9 mouse cellular contexts compared by ENCODE assay signal in the genomic region with DNA sequence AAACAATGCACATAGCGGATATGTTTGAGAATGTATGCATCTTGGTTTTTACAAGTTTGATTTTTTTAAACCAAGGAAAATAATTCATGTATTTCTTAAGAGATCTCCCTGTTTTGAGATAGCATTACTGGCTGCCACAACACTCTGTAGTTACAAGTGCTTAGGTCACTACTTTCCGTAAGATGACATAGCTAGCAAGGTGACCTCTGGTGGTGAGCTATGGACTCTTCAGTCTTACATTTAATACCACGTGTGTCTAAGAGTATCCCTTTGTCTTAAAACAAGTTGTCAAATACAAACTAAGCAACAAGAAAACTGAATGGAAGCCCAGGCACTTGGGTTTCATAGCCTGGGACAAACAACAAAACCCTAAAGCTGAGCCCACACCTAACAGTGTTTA. TPM values are rescaled to one million over a fixed set of nuclear protein-coding genes. Genes with fewer than 3 reads are reported as not detected.
DNase-seq lines count a peak whose midpoint lies in the region; ATAC-seq and TF ChIP-seq lines count a peak whose summit lies in the region.
"Had no signal": no experiment of that assay in that cellular context is flagged by ENCODE, and none has a peak within 500 bp of the region (broad histone marks: within the 10 kb centered on the region; RNA-seq: fewer than 3 reads in every experiment).

No protein-coding gene starts in this region.

- 66% methylated on average over 3 of the region's 3 CpGs for whole genome bisulfite sequencing in liver, embryonic 14.5 days (ENCODE audit: insufficient replicate concordance)

- H3K9me3 ChIP-seq in liver, embryonic 14.5 days (ENCODE audit: control insufficient read depth, low read length), result no peaks in the 10 kb centered on the region
- H3K9me3 ChIP-seq: liver, embryonic 13.5 days had no signal

- H3K4me1 ChIP-seq in liver, embryonic 14.5 days (replicated peaks; ENCODE audit: control insufficient read depth in 2 of 2, insufficient read depth in 2 of 2, low read length in 1 of 2), result no peaks in the 10 kb centered on the region
- H3K4me1 ChIP-seq: liver, embryonic 13.5 days had no signal

- no peak for TF ChIP-seq EP300 in liver, embryonic 14.5 days (IDR thresholded peaks at IDR 0.05; ENCODE audit: low read depth)

- H3K27me3 ChIP-seq in liver, embryonic 14.5 days (ENCODE audit: control insufficient read depth, insufficient read depth, low read length), result no peaks in the 10 kb centered on the region
- H3K27me3 ChIP-seq: liver, embryonic 13.5 days had no signal

- TF ChIP-seq CTCF in layer of hippocampus, adult 2 months (conservative IDR thresholded peaks at IDR 0.05), result peak; percentile 78
- peak; percentile 31; the same call in 1 of the 2 replicates for TF ChIP-seq CTCF in liver, embryonic 14.5 days (IDR thresholded peaks at IDR 0.05; ENCODE audit: low read depth)

- DNase-seq in layer of hippocampus, adult 2 months (ENCODE audit: low spot score in 2 of 2), result no peak
- DNase-seq in layer of hippocampus, postnatal 36 days, result no peak
- peak; percentile 50 for DNase-seq in adipocyte (ENCODE audit: low spot score)
- peak; percentile 26 to 60 for DNase-seq in heart, postnatal 14 days
- no peak for DNase-seq in liver, embryonic 14.5 days (ENCODE audit: low read depth in 3 of 3, low spot score in 3 of 3)
- peak; percentile 14 for DNase-seq in retina, postnatal 7 days (ENCODE audit: low read depth, low spot score)
- no peak for DNase-seq in ovary, postnatal 36 days (ENCODE audit: low spot score)
- DNase-seq: liver, embryonic 13.5 days had no signal

- no peak overlapping the region for H3K27ac ChIP-seq in layer of hippocampus, adult 2 months
- no peak overlapping the region for H3K27ac ChIP-seq in liver, embryonic 14.5 days
- H3K27ac ChIP-seq: liver, embryonic 13.5 days had no signal

- H3K9ac ChIP-seq in liver, embryonic 14.5 days (replicated peaks), result no peak overlapping the region
- H3K9ac ChIP-seq: liver, embryonic 13.5 days had no signal

- ATAC-seq in liver, embryonic 14.5 days (ENCODE audit: insufficient read depth), result no peak
- no peak for ATAC-seq in erythroid progenitor cell, adult 5-6 weeks (replicated peaks; ENCODE audit: low FRiP score, poor library complexity, severe bottlenecking)

- no peak overlapping the region for H3K4me3 ChIP-seq in layer of hippocampus, adult 2 months
- no peak overlapping the region for H3K4me3 ChIP-seq in liver, embryonic 14.5 days (ENCODE audit: insufficient read depth in 1 of 2, low read depth in 2 of 2, low read length in 2 of 2)
- H3K4me3 ChIP-seq: liver, embryonic 13.5 days had no signal

- H3K36me3 ChIP-seq in liver, embryonic 14.5 days (replicated peaks; ENCODE audit: control insufficient read depth, insufficient read depth, low read depth), result peaks cover 58% of the 10 kb centered on the region

- intact Hi-C loops in heart, postnatal 14 days (cut with DNase I), result loop anchor here (1.0 to 10.0 kb wide), 3 partner anchors 70 to 497 kb away; a partner anchor contains a TSS

- no peak overlapping the region for H3K4me2 ChIP-seq in liver, embryonic 14.5 days (ENCODE audit: low read depth)
- H3K4me2 ChIP-seq: liver, embryonic 13.5 days had no signal

RNA-seq across cellular contexts. Expression of a gene that starts 22.8 kb away (rescaled TPM):
- total RNA-seq in layer of hippocampus, adult 2 months (2021), result 10 to 100 TPM; 23.3 to 26.0 TPM
- 10 to 100 TPM; 25.3 to 25.4 TPM for total RNA-seq in layer of hippocampus, postnatal 36 days (2021)
- 10 to 100 TPM; 19.8 to 19.9 TPM for total RNA-seq in heart, postnatal 14 days (2021)
- polyA plus RNA-seq in liver, embryonic 14.5 days (2012; rRNA removed), result 3.8 and 5.0 TPM in 2 replicates
- polyA plus RNA-seq in liver, embryonic 14.5 days (2014; fragmentation: Nextera tagmentation; extraction: Ambion mirVana), result 10.5 and 11.5 TPM in 2 replicates
- total RNA-seq in erythroid progenitor cell, adult 5-6 weeks (2015; ENCODE audit: low replicate concordance), result 21.6 and 23.1 TPM in 2 replicates
- 15.7 and 16.7 TPM in 2 replicates for total RNA-seq in erythroid progenitor cell, adult 5-6 weeks (2017; ENCODE audit: low replicate concordance)

Comparison
In these comparisons a context has a peak if more than half of its experiments do, and no peak if none do; other contexts are left out.
1. DNase-seq: peak in adipocyte (single experiment), heart, postnatal 14 days (2 of 2) and retina, postnatal 7 days (single experiment); none in layer of hippocampus, adult 2 months (0 of 2), layer of hippocampus, postnatal 36 days (0 of 2), liver, embryonic 14.5 days (0 of 3) and ovary, postnatal 36 days (single experiment).